Mouse (Mus musculus): Measurements from ENCODE around the gene Sfn. TPM values are rescaled to one million over a fixed set of nuclear protein-coding genes. Genes with fewer than 3 reads are reported as not detected.

The Sfn gene
- total and polyA plus RNA-seq, 2 experiments from 2014 or later = 0.18 to 6.8 TPM

- H3K4me1 ChIP-seq (ENCODE audit: control insufficient read depth, insufficient read depth) = no peaks in the 10 kb centered on the region
- H3K9me3 ChIP-seq (replicated peaks; ENCODE audit: control insufficient read depth, low read length) = peaks cover 14% of the 10 kb centered on the region
- TF ChIP-seq CTCF (IDR thresholded peaks at IDR 0.05; ENCODE audit: low read depth) = peak; percentile 16; the same call in 1 of the 2 replicates
- no peak for TF ChIP-seq EP300 (IDR thresholded peaks at IDR 0.05; ENCODE audit: low read depth)
- H3K4me2 ChIP-seq (ENCODE audit: low read depth, low read length) = no peak overlapping the region
- no peaks in the 10 kb centered on the region for H3K36me3 ChIP-seq (replicated peaks; ENCODE audit: control insufficient read depth, insufficient read depth, low read length)
- H3K4me3 ChIP-seq (ENCODE audit: low read depth, low read length) = no peak overlapping the region
- 87% methylated on average over 3 of the region's 3 CpGs for WGBS
- no peak overlapping the region for H3K27ac ChIP-seq (ENCODE audit: low read depth)
- DNase-seq (ENCODE audit: low spot score) (no peak), ATAC-seq (ENCODE audit: insufficient read depth, low read depth) (no peak)
- H3K27me3 ChIP-seq (ENCODE audit: control insufficient read depth, insufficient read depth, low read length) = no peaks in the 10 kb centered on the region
- H3K9ac ChIP-seq (replicated peaks; ENCODE audit: low read depth, low read length) = no peak overlapping the region
These were observed 43.2 kb upstream of the Sfn start for GRCm38 (mm10) chr4:133645195-133645594.

DNA sequence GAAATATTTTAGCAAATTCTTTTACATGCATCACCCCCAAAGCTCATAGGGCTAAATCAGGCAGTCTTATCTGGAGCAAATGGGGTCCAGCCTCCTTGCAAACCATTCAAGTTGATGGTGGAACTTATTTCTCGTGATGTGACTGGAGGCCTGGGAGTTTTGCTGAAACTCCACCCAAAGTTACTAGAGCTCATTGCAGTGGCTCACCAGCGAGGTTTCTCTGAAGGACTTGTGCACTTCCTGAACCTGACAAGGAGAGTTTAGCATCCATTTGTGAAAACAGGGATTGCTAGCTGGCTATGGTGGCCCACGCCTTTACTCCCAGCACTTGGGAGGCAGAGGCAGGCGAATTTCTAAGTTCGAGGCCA is 32.1 kb upstream of the Sfn start:
- no peaks in the 10 kb centered on the region for H3K27me3 ChIP-seq (ENCODE audit: control insufficient read depth, insufficient read depth, low read length)
- H3K9me3 ChIP-seq (replicated peaks; ENCODE audit: control insufficient read depth, low read length) = no peaks in the 10 kb centered on the region
- no peak overlapping the region for H3K4me2 ChIP-seq (ENCODE audit: low read depth, low read length)
- 75% methylated on average over 5 of the region's 5 CpGs for WGBS
- ATAC-seq (ENCODE audit: insufficient read depth, low read depth) (no peak), DNase-seq (ENCODE audit: low spot score) (no peak)
- H3K4me3 ChIP-seq (ENCODE audit: low read depth, low read length) = no peak overlapping the region
- no peak overlapping the region for H3K9ac ChIP-seq (replicated peaks; ENCODE audit: low read depth, low read length)
- H3K4me1 ChIP-seq (ENCODE audit: control insufficient read depth, insufficient read depth) = no peaks in the 10 kb centered on the region
- H3K36me3 ChIP-seq (replicated peaks; ENCODE audit: control insufficient read depth, insufficient read depth, low read length) = no peaks in the 10 kb centered on the region
- H3K27ac ChIP-seq (ENCODE audit: low read depth) = no peak overlapping the region
- no peak for TF ChIP-seq EP300 (IDR thresholded peaks at IDR 0.05; ENCODE audit: low read depth)
- TF ChIP-seq CTCF (IDR thresholded peaks at IDR 0.05; ENCODE audit: low read depth) = no peak

GRCm38 (mm10) chr4:133633332-133634042 is 31.5 kb upstream of the Sfn start:
- peak overlapping the region; percentile 74 for H3K4me3 ChIP-seq (ENCODE audit: low read depth, low read length)
- H3K4me1 ChIP-seq (ENCODE audit: control insufficient read depth, insufficient read depth) = no peaks in the 10 kb centered on the region
- no peaks in the 10 kb centered on the region for H3K9me3 ChIP-seq (replicated peaks; ENCODE audit: control insufficient read depth, low read length)
- no peaks in the 10 kb centered on the region for H3K27me3 ChIP-seq (ENCODE audit: control insufficient read depth, insufficient read depth, low read length)
- no peak for TF ChIP-seq EP300 (IDR thresholded peaks at IDR 0.05; ENCODE audit: low read depth)
- TF ChIP-seq CTCF (IDR thresholded peaks at IDR 0.05; ENCODE audit: low read depth) = peak; percentile 65
- DNase-seq (ENCODE audit: low spot score) = peak; percentile 71
- peak overlapping the region; percentile 86 for H3K4me2 ChIP-seq (ENCODE audit: low read depth, low read length)
- H3K36me3 ChIP-seq (replicated peaks; ENCODE audit: control insufficient read depth, insufficient read depth, low read length) = no peaks in the 10 kb centered on the region
- peak; percentile 90 for ATAC-seq (ENCODE audit: insufficient read depth, low read depth)
- WGBS = 11% methylated on average over 28 of the region's 47 CpGs
- peak overlapping the region; percentile 91 for H3K9ac ChIP-seq (replicated peaks; ENCODE audit: low read depth, low read length)
- H3K27ac ChIP-seq (ENCODE audit: low read depth) = peak overlapping the region; percentile 71

GRCm38 (mm10) chr4:133632483-133633327 is 30.7 kb upstream of the Sfn start:
- Histone ChIP-seq H3K9ac (replicated peaks; ENCODE audit: low read depth, low read length) (peak overlapping the region; percentile 91), H3K4me3 (ENCODE audit: low read depth, low read length) (peak overlapping the region; percentile 74), H3K27ac (ENCODE audit: low read depth) (peak overlapping the region; percentile 71), H3K36me3 (replicated peaks; ENCODE audit: control insufficient read depth, insufficient read depth, low read length) (no peaks in the 10 kb centered on the region), H3K4me1 (ENCODE audit: control insufficient read depth, insufficient read depth) (no peaks in the 10 kb centered on the region), H3K9me3 (replicated peaks; ENCODE audit: control insufficient read depth, low read length) (no peaks in the 10 kb centered on the region), H3K27me3 (ENCODE audit: control insufficient read depth, insufficient read depth, low read length) (no peaks in the 10 kb centered on the region), H3K4me2 (ENCODE audit: low read depth, low read length) (peak overlapping the region; percentile 86)
- TF ChIP-seq EP300 (IDR thresholded peaks at IDR 0.05; ENCODE audit: low read depth) = no peak
- ATAC-seq (ENCODE audit: insufficient read depth, low read depth) (peak; percentile 68), DNase-seq (ENCODE audit: low spot score) (no peak)
- 4% methylated on average over 50 of the region's 69 CpGs for WGBS

GRCm38 (mm10) chr4:133631769-133632411 is 29.9 kb upstream of the Sfn start:
- WGBS = 40% methylated on average over 9 of the region's 9 CpGs
- Histone ChIP-seq H3K36me3 (replicated peaks; ENCODE audit: control insufficient read depth, insufficient read depth, low read length) (peaks cover 2% of the 10 kb centered on the region), H3K27ac (ENCODE audit: low read depth) (peak overlapping the region; percentile 18; the same call in 1 of the 2 replicates), H3K9ac (replicated peaks; ENCODE audit: low read depth, low read length) (peak overlapping the region; percentile 91), H3K27me3 (ENCODE audit: control insufficient read depth, insufficient read depth, low read length) (no peaks in the 10 kb centered on the region), H3K4me2 (ENCODE audit: low read depth, low read length) (peak overlapping the region; percentile 86), H3K9me3 (replicated peaks; ENCODE audit: control insufficient read depth, low read length) (no peaks in the 10 kb centered on the region), H3K4me1 (ENCODE audit: control insufficient read depth, insufficient read depth) (no peaks in the 10 kb centered on the region), H3K4me3 (ENCODE audit: low read depth, low read length) (peak overlapping the region; percentile 74)
- ATAC-seq (ENCODE audit: insufficient read depth, low read depth) (no peak), DNase-seq (ENCODE audit: low spot score) (no peak)
- no peak for TF ChIP-seq CTCF (IDR thresholded peaks at IDR 0.05; ENCODE audit: low read depth)
- no peak for TF ChIP-seq EP300 (IDR thresholded peaks at IDR 0.05; ENCODE audit: low read depth)
